In genomic region chr5:88991309-88991708, GRCm38 (mm10) we compare ENCODE assay signal across 6 mouse cellular contexts.
A peak's percentile ranks its signal among the peaks of the same experiment; 100 is the strongest.
DNase-seq lines count a peak whose midpoint lies in the region; ATAC-seq and TF ChIP-seq lines count a peak whose summit lies in the region.
"Not testable (repeated sequence)": the region's sequence is repeated elsewhere in the genome, so short reads cannot be mapped to it uniquely, and the experiment has no call there.

No protein-coding gene starts in this region.

- not testable (repeated sequence) for H3K36me3 ChIP-seq in kidney, adult 2 months (ENCODE audit: control insufficient read depth, insufficient read depth, low read length); liver, embryonic 15.5 days (replicated peaks); liver, postnatal 0 days (replicated peaks; ENCODE audit: insufficient read depth, low read length); lung, embryonic 16.5 days (ENCODE audit: control insufficient read depth, insufficient read depth, low read length); midbrain, embryonic 11.5 days (ENCODE audit: control insufficient read depth, insufficient read depth, low read length)

- WGBS in kidney, adult 2 months, result 87% methylated on average over 2 of the region's 2 CpGs
- WGBS in liver, embryonic 15.5 days (ENCODE audit: insufficient replicate concordance), result 49% methylated on average over 2 of the region's 2 CpGs
- WGBS in liver, postnatal 0 days (ENCODE audit: insufficient replicate concordance), result 57% methylated on average over 2 of the region's 2 CpGs
- WGBS in lung, embryonic 16.5 days, result 47% methylated on average over 2 of the region's 2 CpGs
- 88% methylated on average over 2 of the region's 2 CpGs for WGBS in midbrain, embryonic 11.5 days

- TF ChIP-seq POLR2A in kidney, adult 2 months (IDR thresholded peaks at IDR 0.05; ENCODE audit: low read depth, low read length), result not testable (repeated sequence)

- not testable (repeated sequence) for DNase-seq in kidney, adult 2 months; left cerebral cortex, adult 2 months (ENCODE audit: extremely low spot score in 1 of 2, low spot score in 2 of 2); liver, postnatal 0 days
- peak; percentile 45 for DNase-seq in midbrain, embryonic 11.5 days (ENCODE audit: low spot score, missing footprints)

- H3K27me3 ChIP-seq in kidney, adult 2 months (replicated peaks; ENCODE audit: control insufficient read depth, insufficient read depth, low read length); liver, embryonic 15.5 days; liver, postnatal 0 days (ENCODE audit: insufficient read depth, low read length); lung, embryonic 16.5 days (ENCODE audit: control insufficient read depth, insufficient read depth, low read depth, low read length); midbrain, embryonic 11.5 days (ENCODE audit: control insufficient read depth, insufficient read depth, low read length): not testable (repeated sequence)

- not testable (repeated sequence) for H3K4me2 ChIP-seq in liver, embryonic 15.5 days; liver, postnatal 0 days (ENCODE audit: low read depth, low read length); lung, embryonic 16.5 days (ENCODE audit: low read depth, low read length); midbrain, embryonic 11.5 days

- peaks cover 10% of the 10 kb centered on the region; the same call in 1 of the 2 replicates for H3K4me1 ChIP-seq in kidney, adult 2 months (ENCODE audit: control insufficient read depth, insufficient read depth, low read length)
- not testable (repeated sequence) for H3K4me1 ChIP-seq in liver, embryonic 15.5 days (replicated peaks); liver, postnatal 0 days (ENCODE audit: insufficient read depth); lung, embryonic 16.5 days (replicated peaks; ENCODE audit: control insufficient read depth, insufficient read depth, low read length); midbrain, embryonic 11.5 days (ENCODE audit: control insufficient read depth, insufficient read depth, low read length)

- H3K9ac ChIP-seq in liver, embryonic 15.5 days; liver, postnatal 0 days (replicated peaks); lung, embryonic 16.5 days (ENCODE audit: low read length); midbrain, embryonic 11.5 days (ENCODE audit: low read length): not testable (repeated sequence)

- H3K4me3 ChIP-seq in kidney, adult 2 months (ENCODE audit: insufficient read depth, low read depth, low read length); left cerebral cortex, adult 2 months; liver, embryonic 15.5 days (replicated peaks); liver, postnatal 0 days (ENCODE audit: low read depth, low read length); lung, embryonic 16.5 days (ENCODE audit: low read length); midbrain, embryonic 11.5 days (ENCODE audit: low read depth, low read length): not testable (repeated sequence)

- ATAC-seq in liver, embryonic 15.5 days (ENCODE audit: insufficient read depth), result peak; percentile 47; the same call in 1 of the 2 replicates
- peak; percentile 69 for ATAC-seq in liver, postnatal 0 days
- ATAC-seq in lung, embryonic 16.5 days (ENCODE audit: low read depth), result peak; percentile 74; the same call in 1 of the 2 replicates
- not testable (repeated sequence) for ATAC-seq in midbrain, embryonic 11.5 days (ENCODE audit: low FRiP score)

- TF ChIP-seq CTCF in kidney, adult 2 months (conservative IDR thresholded peaks at IDR 0.05; ENCODE audit: insufficient read depth, insufficient read length, low read depth, low read length); left cerebral cortex, adult 2 months (IDR thresholded peaks at IDR 0.05); liver, postnatal 0 days (IDR thresholded peaks at IDR 0.05; ENCODE audit: low read depth): not testable (repeated sequence)

- not testable (repeated sequence) for TF ChIP-seq EP300 in liver, postnatal 0 days (IDR thresholded peaks at IDR 0.05; ENCODE audit: low read depth)

- H3K9me3 ChIP-seq in liver, embryonic 15.5 days (replicated peaks); liver, postnatal 0 days (ENCODE audit: low read length); lung, embryonic 16.5 days (ENCODE audit: control insufficient read depth, low read length); midbrain, embryonic 11.5 days (ENCODE audit: control insufficient read depth, low read length): not testable (repeated sequence)

- intact Hi-C loops in left cerebral cortex, adult 2 months (cut with DNase I), result not testable (repeated sequence)

- peak overlapping the region; percentile 59; the same call in 1 of the 2 replicates for H3K27ac ChIP-seq in kidney, adult 2 months (ENCODE audit: insufficient read depth, low read depth, low read length)
- peak overlapping the region; percentile 6; the same call in 1 of the 2 replicates for H3K27ac ChIP-seq in left cerebral cortex, adult 2 months
- H3K27ac ChIP-seq in liver, embryonic 15.5 days (replicated peaks); lung, embryonic 16.5 days (ENCODE audit: low read length); midbrain, embryonic 11.5 days (ENCODE audit: low read depth, low read length): not testable (repeated sequence)
- H3K27ac ChIP-seq in liver, postnatal 0 days (ENCODE audit: low read depth), result peak overlapping the region; percentile 29; the same call in 1 of the 2 replicates
